Mouse (Mus musculus) midbrain, embryonic 12.5 days (tissue): ENCODE measurements at regions not wholly inside any gene's neighbourhood (a gene's known extent, or its start where the extent isn't known, plus 50 kb on each side); places are given as distances from the start of the nearest gene placed in this dataset.

Experiments
- ATAC-seq: fragments of 200-750 bp; cut with Nextera tagmentation; 2 replicates; pipeline ENCODE4 v1.8.0; 2017; ENCODE audit warnings: low read depth, moderate TSS enrichment, moderate library complexity; ENCODE audit not compliant: low FRiP score
- H3K27ac ChIP-seq: fragments of 300-500 bp; sonication (generic); replicated peaks from 2 replicates; pipeline ENCODE4 v1.5.1; 2016; ENCODE audit warnings: mild to moderate bottlenecking
- H3K27me3 ChIP-seq: fragments of 300-500 bp; sonication (generic); 2 replicates; pipeline ENCODE4 v1.6.1; 2016; ENCODE audit warnings: mild to moderate bottlenecking
- H3K36me3 ChIP-seq: fragments of 300-500 bp; sonication (generic); 2 replicates; pipeline ENCODE4 v1.6.1; 2016
- H3K4me1 ChIP-seq: fragments of 300-500 bp; sonication (generic); 2 replicates; pipeline ENCODE4 v1.6.1; 2016
- H3K4me2 ChIP-seq: fragments of 300-500 bp; sonication (generic); replicated peaks from 2 replicates; pipeline ENCODE4 v1.6.1; 2016; ENCODE audit warnings: mild to moderate bottlenecking, moderate library complexity
- H3K4me3 ChIP-seq: fragments of 300-500 bp; sonication (generic); 2 replicates; pipeline ENCODE4 v1.5.1; 2016; ENCODE audit warnings: mild to moderate bottlenecking
- H3K9ac ChIP-seq: fragments of 300-500 bp; sonication (generic); replicated peaks from 2 replicates; pipeline ENCODE4 v1.6.1; 2016; ENCODE audit warnings: mild to moderate bottlenecking, moderate library complexity
- H3K9me3 ChIP-seq: fragments of 300-500 bp; sonication (generic); 2 replicates; pipeline ENCODE4 v1.6.1; 2016; ENCODE audit warnings: mild to moderate bottlenecking
- WGBS: fragments of 180-500 bp; shearing (Covaris S2); methylation state at CpG from one replicate; pipeline ENCODE4 v1.1.7; 2016; 5-methylcytosine and 5-hydroxymethylcytosine counted together

- no peak overlapping the region for H3K9ac ChIP-seq
- H3K4me3 ChIP-seq, result no peak overlapping the region
- 91% methylated on average over 5 of the region's 5 CpGs for WGBS
- H3K27me3 ChIP-seq, result no peaks in the 10 kb centered on the region
- H3K4me1 ChIP-seq, result no peaks in the 10 kb centered on the region; the same call in 1 of the 2 replicates
- no peaks in the 10 kb centered on the region for H3K36me3 ChIP-seq
- ATAC-seq, result no peak
- no peak overlapping the region for H3K4me2 ChIP-seq
- H3K27ac ChIP-seq, result no peak overlapping the region
- no peaks in the 10 kb centered on the region for H3K9me3 ChIP-seq
Observed at GRCm38 (mm10) chr2:170255997-170256396, 108.1 kb upstream of the Zfp217 start.

- no peaks in the 10 kb centered on the region for H3K9me3 ChIP-seq
- 95% methylated on average over 2 of the region's 2 CpGs for WGBS
- no peaks in the 10 kb centered on the region for H3K36me3 ChIP-seq
- H3K4me1 ChIP-seq, result no peaks in the 10 kb centered on the region; the same call in 1 of the 2 replicates
- no peak overlapping the region for H3K9ac ChIP-seq
- no peak overlapping the region for H3K4me2 ChIP-seq
- H3K27me3 ChIP-seq, result no peaks in the 10 kb centered on the region
- H3K4me3 ChIP-seq, result no peak overlapping the region
- no peak for ATAC-seq
- H3K27ac ChIP-seq, result no peak overlapping the region
Observed at GRCm38 (mm10) chr2:170255533-170255932, 107.6 kb upstream of the Zfp217 start.

DNA sequence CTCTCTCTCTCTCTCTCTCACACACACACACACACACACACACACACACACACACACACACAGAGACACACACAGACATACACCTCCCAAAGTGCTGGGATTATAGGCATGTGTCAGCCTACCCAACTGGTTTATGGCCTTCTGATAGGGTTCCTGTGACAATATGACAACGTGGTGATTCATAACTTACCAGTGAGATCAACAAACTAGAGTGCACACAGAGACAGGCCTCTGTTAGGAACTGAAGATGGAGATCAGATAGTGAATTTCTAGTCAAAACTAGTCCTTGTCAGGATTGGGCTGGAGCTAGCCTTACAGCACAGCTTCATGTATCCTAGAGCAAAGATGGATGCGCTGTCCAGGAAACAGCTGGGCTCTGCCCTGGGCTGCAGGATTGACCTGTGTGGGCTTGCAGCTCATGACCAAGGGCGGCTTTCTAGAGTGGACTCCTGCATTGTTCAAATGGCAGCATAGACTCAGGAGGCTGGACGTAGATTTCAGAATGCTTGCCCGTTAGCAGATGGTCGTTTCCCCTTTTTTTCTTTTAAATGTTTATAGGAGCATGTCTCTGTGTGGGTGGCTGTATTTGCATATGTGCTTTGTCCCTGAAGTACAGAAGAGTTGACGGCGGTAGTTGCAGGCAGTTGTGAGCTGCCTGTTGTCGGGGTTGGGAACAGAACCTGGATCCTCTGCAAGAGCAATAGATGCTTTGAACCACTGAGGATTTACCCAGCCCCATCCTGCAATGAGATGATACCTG, 106.0 kb upstream of the Zfp217 start:
- WGBS, result 73% methylated on average over 9 of the region's 9 CpGs
- H3K27ac ChIP-seq, result no peak overlapping the region
- no peaks in the 10 kb centered on the region for H3K9me3 ChIP-seq
- no peaks in the 10 kb centered on the region for H3K27me3 ChIP-seq
- H3K4me3 ChIP-seq, result no peak overlapping the region
- H3K4me2 ChIP-seq, result no peak overlapping the region
- no peaks in the 10 kb centered on the region for H3K36me3 ChIP-seq
- no peaks in the 10 kb centered on the region; the same call in 1 of the 2 replicates for H3K4me1 ChIP-seq
- no peak for ATAC-seq
- H3K9ac ChIP-seq, result no peak overlapping the region

GRCm38 (mm10) chr2:170252255-170253034, 104.5 kb upstream of the Zfp217 start:
- Histone ChIP-seq H3K36me3 (no peaks in the 10 kb centered on the region), H3K4me1 (no peaks in the 10 kb centered on the region; the same call in 1 of the 2 replicates), H3K4me3 (no peak overlapping the region), H3K27ac (no peak overlapping the region), H3K9ac (no peak overlapping the region), H3K4me2 (no peak overlapping the region), H3K9me3 (no peaks in the 10 kb centered on the region), H3K27me3 (no peaks in the 10 kb centered on the region)
- no peak for ATAC-seq
- 65% methylated on average over 14 of the region's 14 CpGs for WGBS

- WGBS, result 97% methylated on average over 2 of the region's 2 CpGs
- no peaks in the 10 kb centered on the region for H3K9me3 ChIP-seq
- no peaks in the 10 kb centered on the region for H3K36me3 ChIP-seq
- H3K4me1 ChIP-seq, result peaks cover 10% of the 10 kb centered on the region
- no peak overlapping the region for H3K9ac ChIP-seq
- no peak overlapping the region for H3K4me2 ChIP-seq
- peaks cover 3% of the 10 kb centered on the region; the same call in 1 of the 2 replicates for H3K27me3 ChIP-seq
- no peak for ATAC-seq
- H3K27ac ChIP-seq, result no peak overlapping the region
- H3K4me3 ChIP-seq, result no peak overlapping the region
Observed at GRCm38 (mm10) chr2:170250680-170251079, 102.8 kb upstream of the Zfp217 start.

DNA sequence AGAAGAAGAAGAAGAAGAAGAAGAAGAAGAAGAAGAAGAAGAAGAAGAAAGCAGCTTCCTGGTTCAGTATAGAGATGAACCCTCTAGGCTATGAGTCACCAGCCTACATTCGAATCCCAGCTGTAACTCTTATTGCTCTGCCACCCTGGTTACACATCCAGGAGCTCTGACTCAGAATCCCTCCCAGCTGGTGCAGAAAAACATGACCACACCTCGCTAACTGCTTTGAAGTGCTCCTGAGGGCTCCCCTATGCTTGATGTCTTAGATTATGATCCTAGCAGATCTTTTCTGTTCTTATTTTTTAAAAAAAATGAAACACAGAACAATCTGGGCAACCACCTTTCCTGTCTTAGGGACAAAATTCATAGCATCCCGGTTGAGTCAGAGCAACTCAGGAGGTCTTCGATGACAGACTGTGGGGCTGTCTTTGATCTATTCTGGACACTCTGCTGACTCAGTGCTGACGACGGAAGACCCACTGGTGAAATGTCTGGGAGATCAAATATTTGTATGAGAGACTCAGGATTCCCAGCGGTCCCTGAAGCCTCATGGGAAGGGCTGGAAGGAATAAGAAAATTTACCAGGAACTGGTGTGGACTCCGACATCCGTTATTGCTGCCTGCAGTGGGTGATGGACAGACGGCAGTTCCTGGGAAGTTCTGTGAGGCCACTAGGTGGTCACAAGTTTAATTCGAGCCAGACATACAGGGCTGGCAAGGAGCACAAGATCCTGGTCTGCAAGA, 100.0 kb upstream of the Zfp217 start:
- WGBS, result 73% methylated on average over 11 of the region's 11 CpGs
- Histone ChIP-seq H3K27ac (no peak overlapping the region), H3K4me1 (peaks cover 20% of the 10 kb centered on the region), H3K27me3 (peaks cover 3% of the 10 kb centered on the region; the same call in 1 of the 2 replicates), H3K9me3 (no peaks in the 10 kb centered on the region), H3K4me3 (no peak overlapping the region), H3K36me3 (no peaks in the 10 kb centered on the region), H3K9ac (no peak overlapping the region), H3K4me2 (no peak overlapping the region)
- ATAC-seq, result no peak

DNA sequence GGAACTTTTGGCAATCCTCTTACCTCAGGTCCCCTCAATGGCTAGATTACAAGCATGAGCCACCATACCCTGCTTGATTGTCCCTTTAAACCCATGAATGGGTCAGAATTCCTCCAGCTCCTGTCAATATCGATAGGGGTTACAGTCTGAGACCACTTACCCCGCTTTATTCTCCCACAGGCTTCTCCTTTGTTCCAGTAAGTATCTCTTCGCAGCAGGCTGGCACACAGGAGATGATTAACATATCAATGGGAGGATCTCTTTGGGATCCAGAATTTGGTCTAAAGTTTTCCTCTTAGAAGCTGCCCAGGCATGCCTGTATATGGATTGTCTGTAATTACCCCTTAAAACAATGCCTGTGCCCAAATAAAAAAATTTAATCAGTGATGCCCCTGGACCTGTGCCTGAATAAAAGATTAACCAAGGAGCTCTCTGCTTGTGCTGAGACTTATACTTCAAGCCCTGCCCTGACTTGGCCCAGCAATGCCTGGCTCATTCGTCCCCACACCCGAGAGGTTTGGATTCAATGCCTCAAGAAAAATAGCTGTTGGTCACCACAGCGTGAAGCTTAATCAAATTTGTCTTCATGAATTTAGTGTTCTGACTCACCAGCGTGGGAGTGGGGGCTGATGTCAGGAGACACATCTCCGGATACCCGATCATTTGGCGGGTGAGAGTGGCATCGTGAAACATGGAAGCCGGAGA, 97.9 kb upstream of the Zfp217 start:
- peak; percentile 78; the same call in 1 of the 2 replicates for ATAC-seq
- peaks cover 20% of the 10 kb centered on the region for H3K4me1 ChIP-seq
- peak overlapping the region; percentile 43; the same call in 1 of the 2 replicates for H3K9ac ChIP-seq
- peaks cover 3% of the 10 kb centered on the region; the same call in 1 of the 2 replicates for H3K27me3 ChIP-seq
- H3K9me3 ChIP-seq, result no peaks in the 10 kb centered on the region
- peak overlapping the region; percentile 29 for H3K4me2 ChIP-seq
- WGBS, result 15% methylated on average over 12 of the region's 12 CpGs
- H3K36me3 ChIP-seq, result no peaks in the 10 kb centered on the region
- no peak overlapping the region for H3K4me3 ChIP-seq
- peak overlapping the region; percentile 54 for H3K27ac ChIP-seq

DNA sequence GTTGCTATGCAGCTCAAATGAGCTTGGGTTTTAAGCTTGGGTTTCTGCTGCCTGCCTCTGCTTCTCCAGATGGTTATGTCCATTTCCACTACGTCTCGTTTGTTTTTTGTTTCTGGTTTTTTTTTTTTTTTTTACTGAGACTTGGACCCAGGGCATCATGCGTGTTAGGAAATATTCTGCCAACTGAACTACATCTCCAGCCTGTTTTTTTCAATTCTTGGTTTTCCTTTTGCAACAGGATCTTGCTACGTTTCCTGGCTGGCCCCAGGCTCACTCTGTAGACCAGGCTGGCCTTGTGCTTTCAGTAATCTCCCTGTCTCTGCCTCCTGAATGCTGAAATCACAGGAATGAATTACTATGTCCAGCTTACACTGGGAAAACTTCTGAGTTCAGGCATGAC, 96.2 kb upstream of the Zfp217 start:
- no peaks in the 10 kb centered on the region for H3K9me3 ChIP-seq
- no peak for ATAC-seq
- H3K27ac ChIP-seq, result no peak overlapping the region
- no peak overlapping the region for H3K4me3 ChIP-seq
- H3K27me3 ChIP-seq, result peaks cover 3% of the 10 kb centered on the region; the same call in 1 of the 2 replicates
- no peaks in the 10 kb centered on the region for H3K36me3 ChIP-seq
- H3K9ac ChIP-seq, result no peak overlapping the region
- no peak overlapping the region for H3K4me2 ChIP-seq
- H3K4me1 ChIP-seq, result peaks cover 20% of the 10 kb centered on the region
- 86% methylated on average over 4 of the region's 4 CpGs for WGBS

- Histone ChIP-seq H3K4me1 (no peaks in the 10 kb centered on the region), H3K27ac (no peak overlapping the region), H3K4me3 (no peak overlapping the region), H3K36me3 (no peaks in the 10 kb centered on the region), H3K4me2 (no peak overlapping the region), H3K9ac (no peak overlapping the region), H3K9me3 (no peaks in the 10 kb centered on the region), H3K27me3 (no peaks in the 10 kb centered on the region)
- 88% methylated on average over 1 of the region's 1 CpGs for WGBS
- 0 out of 2 replicates have a peak, but pooled peaks have one; percentile 47 for ATAC-seq
Observed at GRCm38 (mm10) chr2:170237959-170238358, 90.1 kb upstream of the Zfp217 start.

DNA sequence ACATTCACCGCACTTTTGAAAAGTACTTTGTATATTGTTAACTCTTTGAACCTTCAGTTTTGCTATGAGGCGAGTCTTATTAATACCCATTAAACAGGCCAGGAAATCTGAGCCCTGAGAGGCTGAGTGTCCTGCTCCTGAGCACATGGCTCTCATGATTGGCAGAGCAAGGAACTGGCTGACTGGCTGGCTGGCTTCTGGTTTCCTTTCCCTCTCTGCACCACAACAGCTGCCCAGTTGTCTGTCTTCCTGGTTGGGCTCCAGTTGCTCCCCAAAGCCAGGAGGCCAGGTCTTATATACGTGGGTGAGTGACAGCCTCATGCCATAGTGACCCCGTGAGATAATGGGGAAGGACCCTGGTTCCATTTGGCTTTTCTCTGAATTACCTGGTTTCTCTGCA, 85.5 kb upstream of the Zfp217 start:
- no peaks in the 10 kb centered on the region for H3K4me1 ChIP-seq
- ATAC-seq, result no peak
- no peak overlapping the region for H3K4me2 ChIP-seq
- WGBS, result 87% methylated on average over 4 of the region's 4 CpGs
- 0 out of 2 replicates have a peak, but pooled peaks cover 1% of the 10 kb centered on the region for H3K9me3 ChIP-seq
- H3K4me3 ChIP-seq, result no peak overlapping the region
- no peaks in the 10 kb centered on the region for H3K27me3 ChIP-seq
- no peak overlapping the region for H3K9ac ChIP-seq
- H3K36me3 ChIP-seq, result no peaks in the 10 kb centered on the region
- no peak overlapping the region for H3K27ac ChIP-seq

- 91% methylated on average over 8 of the region's 8 CpGs for WGBS
Observed at GRCm38 (mm10) chr2:170229461-170230080, 81.7 kb upstream of the Zfp217 start.

More at GRCm38 (mm10) chr2:170229461-170230080, 81.7 kb upstream of the Zfp217 start:
- Histone ChIP-seq H3K4me1 (no peaks in the 10 kb centered on the region), H3K27me3 (no peaks in the 10 kb centered on the region), H3K9me3 (0 out of 2 replicates have a peak, but pooled peaks cover 4% of the 10 kb centered on the region), H3K4me3 (no peak overlapping the region), H3K4me2 (no peak overlapping the region), H3K27ac (no peak overlapping the region), H3K36me3 (no peaks in the 10 kb centered on the region), H3K9ac (no peak overlapping the region)
- ATAC-seq, result no peak
